Mouse (Mus musculus) brain, embryonic 18.5 days (tissue): ENCODE results near the gene Rps27a.
"Not testable (repeated sequence)": the region's sequence is repeated elsewhere in the genome, so short reads cannot be mapped to it uniquely, and the experiment has no call there.

Experiments
- DNase-seq: peaks from one replicate; pipeline ENCODE4 v3.0.0-alpha.2; 2012; ENCODE audit warnings: low read depth, low spot score

Gene Rps27a

GRCm38 (mm10) chr11:29547752-29548503 is at the start of gene Rps27a, which contains the start of gene Clhc1:
Gene Rps27a, minus strand, starts transcription at chr11:29548109.
Gene Clhc1, plus strand, starts transcription at chr11:29547950.
- DNase-seq, result peak; percentile 89

- DNase-seq, result no peak
Observed at GRCm38 (mm10) chr11:29597159-29597558, 49.2 kb upstream of the Rps27a start.

- peak; percentile 34 for DNase-seq
Observed at GRCm38 (mm10) chr11:29595217-29595616, 47.3 kb upstream of the Rps27a start.

GRCm38 (mm10) chr11:29579610-29580009 is 31.7 kb upstream of the Rps27a start:
- no peak for DNase-seq

GRCm38 (mm10) chr11:29572656-29573055 is 24.7 kb upstream of the Rps27a start:
- no peak for DNase-seq

GRCm38 (mm10) chr11:29571536-29571935 is 23.6 kb upstream of the Rps27a start:
- no peak for DNase-seq

GRCm38 (mm10) chr11:29563406-29563805 is 15.5 kb upstream of the Rps27a start:
- no peak for DNase-seq

GRCm38 (mm10) chr11:29560990-29561389 is 13.1 kb upstream of the Rps27a start:
- DNase-seq, result no peak

GRCm38 (mm10) chr11:29560452-29560851 is 12.5 kb upstream of the Rps27a start:
- DNase-seq, result no peak

GRCm38 (mm10) chr11:29549425-29549778 is 1.5 kb upstream of the Rps27a start:
- DNase-seq, result no peak

GRCm38 (mm10) chr11:29548504-29549424 is 855 bp upstream of the Rps27a start:
- no peak for DNase-seq

GRCm38 (mm10) chr11:29547249-29547751 is 609 bp downstream of the Rps27a start:
- no peak for DNase-seq

- no peak for DNase-seq
Observed at GRCm38 (mm10) chr11:29546762-29547161, 1.1 kb downstream of the Rps27a start.

GRCm38 (mm10) chr11:29546297-29546696 is 1.6 kb downstream of the Rps27a start:
- DNase-seq, result not testable (repeated sequence)

GRCm38 (mm10) chr11:29545150-29545752 is 2.7 kb downstream of the Rps27a start:
- DNase-seq, result not testable (repeated sequence)

GRCm38 (mm10) chr11:29544225-29544945 is 3.5 kb downstream of the Rps27a start:
- no peak for DNase-seq

GRCm38 (mm10) chr11:29538201-29538600 is 9.7 kb downstream of the Rps27a start:
- no peak for DNase-seq

GRCm38 (mm10) chr11:29525988-29526794 is 21.7 kb downstream of the Rps27a start, which contains the start of gene Mtif2:
Gene Mtif2, plus strand, starts transcription at chr11:29526408.
- peak; percentile 79 for DNase-seq

- DNase-seq, result peak; percentile 51
Observed at GRCm38 (mm10) chr11:29514682-29515412, 33.1 kb downstream of the Rps27a start, which contains the start of gene Prorsd1. Gene Prorsd1, minus strand, starts transcription at chr11:29515033.

GRCm38 (mm10) chr11:29514325-29514681 is 33.6 kb downstream of the Rps27a start:
- DNase-seq, result no peak
